Mouse (Mus musculus): ENCODE measurements around the gene H2-Ke6. TPM values are rescaled to one million over a fixed set of nuclear protein-coding genes. Genes with fewer than 3 reads are reported as not detected.

The H2-Ke6 gene
- polyA plus RNA-seq, 1 experiment from 2014 or later = 46.0 TPM

DNA sequence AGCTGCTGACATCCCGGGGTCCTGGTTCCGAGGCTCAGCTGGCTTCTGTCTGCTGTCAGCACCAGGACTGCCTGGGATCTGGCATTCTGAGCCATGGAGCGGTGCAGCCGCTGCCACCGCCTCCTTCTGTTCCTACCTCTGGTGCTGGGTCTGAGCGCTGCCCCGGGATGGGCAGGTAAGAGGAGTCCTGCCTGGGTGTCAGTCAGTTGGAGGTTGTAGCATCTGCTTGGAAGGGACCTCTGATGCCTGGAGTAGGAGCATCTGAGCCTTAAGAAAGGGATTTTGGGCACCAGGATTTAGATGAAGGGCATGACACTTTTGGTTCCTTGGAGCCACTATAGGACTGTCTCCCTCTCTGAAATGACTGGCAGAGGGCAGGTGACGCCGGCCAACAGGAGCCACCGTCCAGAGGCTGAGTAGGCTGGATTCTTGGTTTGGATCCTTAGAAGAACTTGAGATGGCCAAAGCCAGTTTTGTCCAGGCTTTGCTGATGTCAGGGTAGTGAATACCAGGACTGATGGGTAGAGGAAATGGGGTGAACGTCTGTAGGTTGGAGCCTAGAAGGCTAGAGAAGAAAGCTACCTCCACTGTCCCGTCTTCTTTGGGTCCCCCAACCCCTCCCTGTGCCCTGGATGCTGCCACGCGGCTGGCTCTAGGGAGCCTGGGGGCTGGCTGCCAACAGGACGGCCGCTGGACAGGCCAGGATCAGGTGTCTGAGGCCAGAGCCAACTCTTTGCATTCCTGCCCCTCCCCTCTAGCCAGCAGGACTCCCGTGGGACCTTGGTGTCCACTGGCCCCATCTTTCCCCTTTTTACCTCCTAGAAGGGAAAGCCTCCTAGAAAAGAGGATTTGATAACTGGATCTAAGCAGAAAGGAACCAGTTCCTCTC, 11.9 kb upstream of the H2-Ke6 start:
- Histone ChIP-seq H3K4me1 (ENCODE audit: control insufficient read depth, insufficient read depth, low read length) (peaks cover 34% of the 10 kb centered on the region), H3K36me3 (ENCODE audit: control insufficient read depth, insufficient read depth, low read length) (peaks cover 26% of the 10 kb centered on the region), H3K9me3 (ENCODE audit: control insufficient read depth, low read length) (no peaks in the 10 kb centered on the region), H3K27me3 (ENCODE audit: control insufficient read depth, insufficient read depth, low read length) (peaks cover 7% of the 10 kb centered on the region; the same call in 1 of the 2 replicates), H3K9ac (ENCODE audit: low read depth, low read length) (no peak overlapping the region), H3K4me2 (replicated peaks; ENCODE audit: low read depth, low read length) (peak overlapping the region; percentile 42), H3K27ac (ENCODE audit: low read depth, low read length) (no peak overlapping the region), H3K4me3 (ENCODE audit: low read length) (no peak overlapping the region)
- no peak for ATAC-seq (ENCODE audit: low FRiP score, low TSS enrichment)
- WGBS = 19% methylated on average over 17 of the region's 17 CpGs

DNA sequence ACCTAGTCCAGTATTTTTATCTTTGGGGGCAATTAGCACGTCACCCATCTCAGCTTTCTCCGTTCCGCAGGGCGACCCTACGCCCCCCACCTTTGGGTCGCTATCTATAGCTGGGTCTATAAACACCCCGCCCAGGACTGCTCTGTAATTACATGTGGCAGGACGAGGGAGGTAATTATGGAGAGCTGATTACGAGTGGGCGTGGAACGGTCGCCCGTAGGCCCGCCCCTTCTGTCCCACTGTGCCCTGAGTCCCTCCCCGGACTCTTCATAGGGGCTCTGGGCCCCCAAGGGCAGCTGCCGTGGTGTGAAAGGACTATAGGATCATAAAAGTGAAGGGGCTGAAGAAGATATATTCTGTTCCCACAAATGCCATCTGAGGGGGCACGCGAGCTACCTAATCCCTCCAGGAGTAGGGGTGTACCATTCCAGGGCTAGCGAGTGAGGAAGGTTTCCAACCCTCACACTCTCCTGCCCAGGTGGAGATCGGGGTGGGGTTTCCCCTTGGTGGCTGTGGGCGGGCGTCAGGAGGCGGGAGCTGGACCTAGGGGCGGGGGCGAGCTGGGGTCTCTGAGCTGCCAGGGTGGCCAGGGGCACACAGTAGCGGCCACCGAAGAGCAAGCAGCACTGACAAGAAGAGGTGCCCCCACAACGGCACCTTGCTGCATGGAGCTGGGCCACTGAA, 11.2 kb upstream of the H2-Ke6 start, which contains the start of gene Col11a2:
Col11a2 (plus strand) TSS at position 560 of the 684 bp plus-strand sequence.
- Histone ChIP-seq H3K36me3 (ENCODE audit: control insufficient read depth, insufficient read depth, low read length) (peaks cover 34% of the 10 kb centered on the region), H3K9me3 (ENCODE audit: control insufficient read depth, low read length) (no peaks in the 10 kb centered on the region), H3K27me3 (ENCODE audit: control insufficient read depth, insufficient read depth, low read length) (peaks cover 7% of the 10 kb centered on the region; the same call in 1 of the 2 replicates), H3K4me3 (ENCODE audit: low read length) (peak within 1 kb of the TSS; percentile 6; the same call in 1 of the 2 replicates), H3K9ac (ENCODE audit: low read depth, low read length) (peak within 1 kb of the TSS; percentile 28; the same call in 1 of the 2 replicates), H3K4me1 (ENCODE audit: control insufficient read depth, insufficient read depth, low read length) (peaks cover 36% of the 10 kb centered on the region), H3K27ac (ENCODE audit: low read depth, low read length) (no peak within 1 kb of the TSS), H3K4me2 (replicated peaks; ENCODE audit: low read depth, low read length) (peak within 1 kb of the TSS; percentile 42)
- peak; percentile 30 for ATAC-seq (ENCODE audit: low FRiP score, low TSS enrichment)
- WGBS = 6% methylated on average over 28 of the region's 28 CpGs

DNA sequence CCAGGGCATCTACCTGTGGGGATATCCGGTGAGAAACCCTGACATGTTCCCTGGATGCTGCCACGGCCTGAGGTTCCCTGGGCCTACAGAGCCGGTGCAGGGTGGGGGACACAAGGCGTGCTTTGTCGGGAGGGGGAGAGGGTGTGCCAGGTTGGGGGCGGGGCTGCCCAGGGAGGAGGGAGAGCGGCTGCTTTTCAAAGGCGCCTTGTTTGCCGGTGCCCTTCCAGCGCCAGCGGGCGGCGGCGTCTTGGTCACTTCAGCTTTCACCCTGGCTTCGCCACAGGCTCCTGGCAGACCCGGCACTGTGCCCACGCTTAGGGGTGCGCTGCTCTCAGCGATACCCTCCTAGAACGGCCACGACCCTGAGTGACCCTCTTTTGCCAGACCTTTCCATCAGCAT, 10.6 kb upstream of the H2-Ke6 start:
- ATAC-seq (ENCODE audit: low FRiP score, low TSS enrichment) = no peak
- Histone ChIP-seq H3K4me1 (ENCODE audit: control insufficient read depth, insufficient read depth, low read length) (peaks cover 37% of the 10 kb centered on the region), H3K9me3 (ENCODE audit: control insufficient read depth, low read length) (no peaks in the 10 kb centered on the region), H3K27ac (ENCODE audit: low read depth, low read length) (no peak overlapping the region), H3K27me3 (ENCODE audit: control insufficient read depth, insufficient read depth, low read length) (peaks cover 7% of the 10 kb centered on the region; the same call in 1 of the 2 replicates), H3K4me3 (ENCODE audit: low read length) (peak overlapping the region; percentile 6; the same call in 1 of the 2 replicates), H3K36me3 (ENCODE audit: control insufficient read depth, insufficient read depth, low read length) (peaks cover 35% of the 10 kb centered on the region), H3K4me2 (replicated peaks; ENCODE audit: low read depth, low read length) (peak overlapping the region; percentile 42), H3K9ac (ENCODE audit: low read depth, low read length) (0 out of 2 replicates have a peak overlapping the region, but pooled peaks have one; percentile 28)
- 17% methylated on average over 18 of the region's 21 CpGs for WGBS

DNA sequence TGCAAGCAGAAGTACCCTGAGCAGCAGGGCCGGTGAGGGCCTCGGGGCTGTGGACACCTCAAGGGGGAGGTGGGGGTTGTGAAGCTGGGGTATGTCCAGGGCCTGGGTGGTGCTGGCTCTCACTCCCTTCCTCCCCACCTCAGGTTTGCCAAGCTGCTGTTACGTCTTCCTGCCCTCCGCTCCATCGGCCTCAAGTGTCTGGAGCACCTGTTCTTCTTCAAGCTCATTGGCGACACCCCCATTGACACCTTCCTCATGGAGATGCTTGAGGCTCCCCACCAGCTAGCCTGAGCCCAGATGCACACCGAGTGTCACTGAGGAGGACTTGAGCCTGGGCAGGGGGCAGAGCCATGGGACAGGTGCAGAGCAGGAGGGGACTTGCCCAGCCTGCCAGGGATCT, 9.4 kb upstream of the H2-Ke6 start:
- H3K4me1 ChIP-seq (ENCODE audit: control insufficient read depth, insufficient read depth, low read length) = peaks cover 43% of the 10 kb centered on the region
- no peaks in the 10 kb centered on the region for H3K9me3 ChIP-seq (ENCODE audit: control insufficient read depth, low read length)
- ATAC-seq (ENCODE audit: low FRiP score, low TSS enrichment) = no peak
- H3K36me3 ChIP-seq (ENCODE audit: control insufficient read depth, insufficient read depth, low read length) = peaks cover 35% of the 10 kb centered on the region
- no peak overlapping the region for H3K27ac ChIP-seq (ENCODE audit: low read depth, low read length)
- no peak overlapping the region for H3K4me2 ChIP-seq (replicated peaks; ENCODE audit: low read depth, low read length)
- H3K9ac ChIP-seq (ENCODE audit: low read depth, low read length) = no peak overlapping the region
- peaks cover 5% of the 10 kb centered on the region; the same call in 1 of the 2 replicates for H3K27me3 ChIP-seq (ENCODE audit: control insufficient read depth, insufficient read depth, low read length)
- no peak overlapping the region for H3K4me3 ChIP-seq (ENCODE audit: low read length)
- WGBS = 89% methylated on average over 7 of the region's 7 CpGs

DNA sequence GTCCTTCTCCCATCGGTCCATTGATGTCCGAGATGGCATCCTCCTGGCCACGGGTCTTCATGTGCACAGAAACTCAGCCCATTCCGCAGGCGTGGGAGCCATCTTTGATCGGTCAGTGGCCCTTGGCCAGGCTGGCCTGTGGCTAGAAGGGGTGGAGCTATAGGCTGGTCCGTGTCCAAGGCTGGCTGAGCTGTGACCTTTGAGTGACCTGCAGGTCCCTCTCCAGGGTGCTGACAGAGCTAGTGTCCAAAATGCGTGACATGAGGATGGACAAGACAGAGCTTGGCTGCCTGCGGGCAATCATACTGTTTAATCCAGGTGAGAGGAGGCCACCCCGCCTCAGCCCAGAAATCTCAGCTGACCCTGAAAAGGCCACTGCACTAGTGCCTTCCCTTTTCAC, 8.8 kb upstream of the H2-Ke6 start:
- peaks cover 5% of the 10 kb centered on the region; the same call in 1 of the 2 replicates for H3K27me3 ChIP-seq (ENCODE audit: control insufficient read depth, insufficient read depth, low read length)

DNA sequence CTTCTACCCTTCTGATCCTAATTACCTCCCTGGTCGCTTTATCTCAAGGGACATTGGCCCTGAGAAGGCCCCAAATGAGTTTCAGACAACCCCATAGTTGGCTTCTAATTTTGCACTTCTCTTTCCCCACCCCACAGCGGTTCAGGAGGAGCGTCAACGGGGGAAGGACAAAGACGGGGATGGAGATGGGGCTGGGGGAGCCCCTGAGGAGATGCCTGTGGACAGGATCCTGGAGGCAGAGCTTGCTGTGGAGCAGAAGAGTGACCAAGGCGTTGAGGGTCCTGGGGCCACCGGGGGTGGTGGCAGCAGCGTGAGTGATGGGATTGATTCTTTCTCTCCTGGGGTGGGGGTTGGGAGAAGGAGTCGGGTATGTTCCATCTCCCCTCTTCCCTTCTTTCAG, 7.7 kb upstream of the H2-Ke6 start:
- H3K9ac ChIP-seq (ENCODE audit: low read depth, low read length) = no peak overlapping the region
- 93% methylated on average over 9 of the region's 9 CpGs for WGBS
- no peak overlapping the region for H3K4me2 ChIP-seq (replicated peaks; ENCODE audit: low read depth, low read length)
- no peak overlapping the region for H3K27ac ChIP-seq (ENCODE audit: low read depth, low read length)
- no peaks in the 10 kb centered on the region for H3K9me3 ChIP-seq (ENCODE audit: control insufficient read depth, low read length)
- H3K36me3 ChIP-seq (ENCODE audit: control insufficient read depth, insufficient read depth, low read length) = peaks cover 35% of the 10 kb centered on the region
- ATAC-seq (ENCODE audit: low FRiP score, low TSS enrichment) = no peak
- no peak overlapping the region for H3K4me3 ChIP-seq (ENCODE audit: low read length)
- peaks cover 5% of the 10 kb centered on the region; the same call in 1 of the 2 replicates for H3K27me3 ChIP-seq (ENCODE audit: control insufficient read depth, insufficient read depth, low read length)
- peaks cover 31% of the 10 kb centered on the region for H3K4me1 ChIP-seq (ENCODE audit: control insufficient read depth, insufficient read depth, low read length)

More for the DNA sequence above, 8.8 kb upstream of the H2-Ke6 start:
- H3K4me2 ChIP-seq (replicated peaks; ENCODE audit: low read depth, low read length) = no peak overlapping the region
- H3K9me3 ChIP-seq (ENCODE audit: control insufficient read depth, low read length) = no peaks in the 10 kb centered on the region
- H3K27ac ChIP-seq (ENCODE audit: low read depth, low read length) = no peak overlapping the region
- H3K4me1 ChIP-seq (ENCODE audit: control insufficient read depth, insufficient read depth, low read length) = peaks cover 39% of the 10 kb centered on the region
- peaks cover 35% of the 10 kb centered on the region for H3K36me3 ChIP-seq (ENCODE audit: control insufficient read depth, insufficient read depth, low read length)
- WGBS = 78% methylated on average over 10 of the region's 10 CpGs
- no peak overlapping the region for H3K4me3 ChIP-seq (ENCODE audit: low read length)
- no peak overlapping the region for H3K9ac ChIP-seq (ENCODE audit: low read depth, low read length)
- no peak for ATAC-seq (ENCODE audit: low FRiP score, low TSS enrichment)

DNA sequence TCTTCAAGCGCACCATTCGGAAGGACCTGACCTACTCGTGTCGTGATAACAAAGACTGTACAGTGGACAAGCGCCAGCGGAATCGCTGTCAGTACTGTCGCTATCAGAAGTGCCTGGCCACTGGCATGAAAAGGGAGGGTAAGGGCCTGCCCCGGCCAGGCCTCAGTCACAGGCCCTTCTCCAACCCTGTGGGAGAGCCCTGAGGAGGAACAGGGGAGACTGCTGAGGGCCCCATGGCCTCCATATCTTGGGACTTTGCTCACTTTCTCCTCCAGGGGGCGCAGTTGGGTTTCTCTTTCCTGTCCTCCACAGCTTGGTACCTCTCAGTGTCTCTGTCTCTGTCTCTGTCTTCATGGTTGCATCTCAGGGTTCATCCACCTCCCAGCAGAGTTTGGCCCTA, 6.2 kb upstream of the H2-Ke6 start:
- Histone ChIP-seq H3K27me3 (ENCODE audit: control insufficient read depth, insufficient read depth, low read length) (peaks cover 5% of the 10 kb centered on the region; the same call in 1 of the 2 replicates), H3K27ac (ENCODE audit: low read depth, low read length) (no peak overlapping the region), H3K4me2 (replicated peaks; ENCODE audit: low read depth, low read length) (no peak overlapping the region), H3K4me1 (ENCODE audit: control insufficient read depth, insufficient read depth, low read length) (peaks cover 31% of the 10 kb centered on the region), H3K9me3 (ENCODE audit: control insufficient read depth, low read length) (no peaks in the 10 kb centered on the region), H3K36me3 (ENCODE audit: control insufficient read depth, insufficient read depth, low read length) (peaks cover 47% of the 10 kb centered on the region), H3K9ac (ENCODE audit: low read depth, low read length) (no peak overlapping the region), H3K4me3 (ENCODE audit: low read length) (no peak overlapping the region)
- WGBS = 77% methylated on average over 10 of the region's 10 CpGs
- no peak for ATAC-seq (ENCODE audit: low FRiP score, low TSS enrichment)

DNA sequence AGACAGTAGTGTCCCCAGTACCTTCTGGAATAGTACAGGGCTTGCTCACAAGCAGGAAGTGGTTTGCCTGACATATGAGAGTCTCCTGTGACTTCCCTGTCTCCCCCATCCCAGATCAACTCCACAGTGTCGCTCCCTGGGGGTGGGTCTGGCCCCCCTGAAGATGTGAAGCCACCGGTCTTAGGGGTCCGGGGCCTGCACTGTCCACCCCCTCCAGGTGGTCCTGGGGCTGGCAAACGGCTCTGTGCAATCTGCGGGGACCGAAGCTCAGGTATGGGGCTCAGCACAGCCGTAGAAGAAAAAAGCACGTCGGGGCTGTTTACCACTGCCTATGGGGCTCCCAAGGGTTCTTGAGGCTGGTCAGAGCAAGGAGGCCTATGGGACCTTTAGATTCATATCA, 5.6 kb upstream of the H2-Ke6 start:
- WGBS = 97% methylated on average over 9 of the region's 9 CpGs
- Histone ChIP-seq H3K9ac (ENCODE audit: low read depth, low read length) (no peak overlapping the region), H3K4me2 (replicated peaks; ENCODE audit: low read depth, low read length) (peak overlapping the region; percentile 89; the same call in 1 of the 2 replicates), H3K36me3 (ENCODE audit: control insufficient read depth, insufficient read depth, low read length) (peaks cover 53% of the 10 kb centered on the region), H3K4me3 (ENCODE audit: low read length) (no peak overlapping the region), H3K9me3 (ENCODE audit: control insufficient read depth, low read length) (no peaks in the 10 kb centered on the region), H3K27ac (ENCODE audit: low read depth, low read length) (no peak overlapping the region), H3K4me1 (ENCODE audit: control insufficient read depth, insufficient read depth, low read length) (peaks cover 25% of the 10 kb centered on the region), H3K27me3 (ENCODE audit: control insufficient read depth, insufficient read depth, low read length) (peaks cover 5% of the 10 kb centered on the region; the same call in 1 of the 2 replicates)
- no peak for ATAC-seq (ENCODE audit: low FRiP score, low TSS enrichment)

Measured in kidney, embryonic 14.5 days (tissue).